ENCODE assay signal across 20 mouse cellular contexts in the genomic region with DNA sequence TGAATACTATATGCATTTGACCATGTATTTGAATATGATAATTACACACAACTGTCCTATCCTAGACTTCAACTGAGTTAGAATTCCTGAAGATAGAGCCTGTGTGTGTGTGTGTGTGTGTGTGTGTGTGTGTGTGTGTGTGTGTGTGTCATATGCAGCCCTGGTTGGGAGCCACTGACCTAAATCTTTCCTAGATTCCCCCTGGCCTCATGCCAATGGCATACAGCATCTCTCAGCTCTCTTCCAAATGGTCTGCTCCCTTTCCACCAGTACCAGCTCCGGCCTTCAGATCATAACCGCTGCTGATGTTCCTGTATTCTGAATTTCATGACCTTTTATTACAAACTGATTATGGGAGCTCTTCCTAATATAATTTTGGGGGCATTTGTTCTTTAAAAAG. TPM values are rescaled to one million over a fixed set of nuclear protein-coding genes. Genes with fewer than 3 reads are reported as not detected.
A peak's percentile ranks its signal among the peaks of the same experiment; 100 is the strongest.
DNase-seq lines count a peak whose midpoint lies in the region; ATAC-seq and TF ChIP-seq lines count a peak whose summit lies in the region.
"Had no signal": no experiment of that assay in that cellular context is flagged by ENCODE, and none has a peak within 500 bp of the region (broad histone marks: within the 10 kb centered on the region; RNA-seq: fewer than 3 reads in every experiment).

No protein-coding gene starts in this region.

- WGBS in cerebellum, adult 2 months, result 31% methylated on average over 2 of the region's 2 CpGs
- WGBS in forebrain, postnatal 0 days, result 90% methylated on average over 2 of the region's 2 CpGs

- ATAC-seq in forebrain, postnatal 0 days, result no peak
- ATAC-seq: forebrain, embryonic 16.5 days; Patski had no signal

- DNase-seq in cerebellum, adult 2 months, result peak; percentile 21 to 64
- no peak for DNase-seq in cerebellum, adult 9-10 months
- peak; percentile 47 for DNase-seq in left cerebral cortex, postnatal 4 days
- DNase-seq in left cerebral cortex, adult 2 months (ENCODE audit: extremely low spot score in 1 of 2, low spot score in 2 of 2), result no peak
- DNase-seq in cerebellum, postnatal 14 days, result peak; percentile 86 to 90
- DNase-seq in retina, postnatal 1 day, result peak; percentile 93
- no peak for DNase-seq in forebrain, postnatal 0 days
- DNase-seq: adrenal gland, adult 8-10 months; gastrocnemius, postnatal 14 days; heart, adult 2 months; heart, postnatal 36 days; kidney, adult 11 months; kidney, adult 9 months had no signal

- TF ChIP-seq POLR2A in cerebellum, adult 2 months (IDR thresholded peaks at IDR 0.05; ENCODE audit: borderline replicate concordance, insufficient read depth, low read length), result no peak

- no peak overlapping the region for H3K4me2 ChIP-seq in forebrain, postnatal 0 days (ENCODE audit: low read depth)
- H3K4me2 ChIP-seq: embryonic facial prominence, embryonic 13.5 days; forebrain, embryonic 12.5 days; heart, embryonic 13.5 days; hindbrain, embryonic 15.5 days had no signal

- no peaks in the 10 kb centered on the region for H3K4me1 ChIP-seq in cerebellum, adult 2 months (ENCODE audit: control insufficient read depth, insufficient read depth, low read length)
- no peaks in the 10 kb centered on the region for H3K4me1 ChIP-seq in forebrain, postnatal 0 days (ENCODE audit: insufficient read depth)
- H3K4me1 ChIP-seq: embryonic facial prominence, embryonic 13.5 days; hindbrain, embryonic 15.5 days had no signal

- intact Hi-C loops in left cerebral cortex, postnatal 4 days (cut with DNase I), result no loop called here
- intact Hi-C loops in left cerebral cortex, adult 2 months (cut with DNase I), result no loop called here

- H3K27me3 ChIP-seq in cerebellum, adult 2 months (ENCODE audit: control insufficient read depth, insufficient read depth, low read length), result no peaks in the 10 kb centered on the region
- no peaks in the 10 kb centered on the region for H3K27me3 ChIP-seq in forebrain, postnatal 0 days (ENCODE audit: insufficient read depth, low read length)
- H3K27me3 ChIP-seq: forebrain, embryonic 12.5 days; hindbrain, embryonic 15.5 days; Patski had no signal

- TF ChIP-seq CTCF in cerebellum, adult 2 months (IDR thresholded peaks at IDR 0.05; ENCODE audit: borderline replicate concordance, insufficient read depth, low read depth, low read length), result no peak
- TF ChIP-seq CTCF in left cerebral cortex, adult 2 months (IDR thresholded peaks at IDR 0.05), result no peak
- no peak for TF ChIP-seq CTCF in forebrain, postnatal 0 days (IDR thresholded peaks at IDR 0.05; ENCODE audit: low read depth)

- H3K36me3 ChIP-seq in forebrain, postnatal 0 days (ENCODE audit: insufficient read depth), result no peaks in the 10 kb centered on the region
- H3K36me3 ChIP-seq: embryonic facial prominence, embryonic 13.5 days; heart, embryonic 13.5 days; hindbrain, embryonic 15.5 days had no signal

- H3K27ac ChIP-seq in cerebellum, adult 2 months (ENCODE audit: insufficient read depth, low read length), result no peak overlapping the region
- H3K27ac ChIP-seq in left cerebral cortex, adult 2 months, result no peak overlapping the region
- no peak overlapping the region for H3K27ac ChIP-seq in forebrain, postnatal 0 days (ENCODE audit: low read depth, low read length)
- H3K27ac ChIP-seq: embryonic facial prominence, embryonic 13.5 days; forebrain, embryonic 12.5 days; heart, adult 2 months; heart, embryonic 13.5 days; hindbrain, embryonic 15.5 days had no signal

- H3K9ac ChIP-seq in forebrain, postnatal 0 days, result no peak overlapping the region
- H3K9ac ChIP-seq: embryonic facial prominence, embryonic 13.5 days; forebrain, embryonic 12.5 days; heart, embryonic 13.5 days; hindbrain, embryonic 15.5 days had no signal

- H3K4me3 ChIP-seq in cerebellum, adult 2 months (replicated peaks; ENCODE audit: insufficient read depth, low read depth, low read length), result no peak overlapping the region
- H3K4me3 ChIP-seq in left cerebral cortex, adult 2 months, result no peak overlapping the region
- no peak overlapping the region for H3K4me3 ChIP-seq in forebrain, postnatal 0 days (ENCODE audit: low read depth, low read length)
- H3K4me3 ChIP-seq: embryonic facial prominence, embryonic 13.5 days; forebrain, embryonic 12.5 days; heart, adult 2 months; heart, embryonic 13.5 days; hindbrain, embryonic 15.5 days had no signal

- no peaks in the 10 kb centered on the region for H3K9me3 ChIP-seq in forebrain, postnatal 0 days (ENCODE audit: low read length)
- H3K9me3 ChIP-seq: embryonic facial prominence, embryonic 13.5 days; forebrain, embryonic 12.5 days; heart, embryonic 13.5 days; hindbrain, embryonic 15.5 days had no signal

RNA-seq across cellular contexts. Expression of gene Sema5b, which starts 8.4 kb away (rescaled TPM):
- 10.7 and 13.5 TPM in 2 replicates for polyA plus RNA-seq in cerebellum, adult 2 months (2012; rRNA removed)
- total RNA-seq in left cerebral cortex, postnatal 4 days (2021), result 10 to 100 TPM; 29.9 to 30.5 TPM
- 10 to 100 TPM; 13.2 to 17.5 TPM for total RNA-seq in left cerebral cortex, adult 2 months (2021)
- total RNA-seq in forebrain, postnatal 0 days (2014; rRNA removed), result 18.4 and 30.1 TPM in 2 replicates
- polyA plus RNA-seq in forebrain, postnatal 0 days (2015; fragmentation: Nextera tagmentation; extraction: Ambion mirVana), result 6.3 and 12.8 TPM in 2 replicates

RNA-seq across cellular contexts. Expression of gene Pdia5, which starts 58.7 kb away (rescaled TPM):
- 2.3 and 3.4 TPM in 2 replicates for polyA plus RNA-seq in cerebellum, adult 2 months (2012; rRNA removed)
- total RNA-seq in left cerebral cortex, postnatal 4 days (2021), result 1 to 10 TPM; 6.6 to 7.4 TPM
- 1 to 10 TPM; 3.4 to 4.6 TPM for total RNA-seq in left cerebral cortex, adult 2 months (2021)
- total RNA-seq in forebrain, postnatal 0 days (2014; rRNA removed), result 1.6 and 2.5 TPM in 2 replicates
- 8.7 and 8.8 TPM in 2 replicates for polyA plus RNA-seq in forebrain, postnatal 0 days (2015; fragmentation: Nextera tagmentation; extraction: Ambion mirVana)
- total RNA-seq: CH12.LX had no signal

Comparison
In these comparisons a context has a peak if more than half of its experiments do, and no peak if none do; other contexts are left out.
1. DNase-seq: peak in cerebellum, adult 2 months (2 of 2), left cerebral cortex, postnatal 4 days (single experiment), cerebellum, postnatal 14 days (2 of 2) and retina, postnatal 1 day (single experiment); none in cerebellum, adult 9-10 months (single experiment), left cerebral cortex, adult 2 months (0 of 2) and forebrain, postnatal 0 days (single experiment).